29 mouse cellular contexts compared by ENCODE assay signal in the genomic region with DNA sequence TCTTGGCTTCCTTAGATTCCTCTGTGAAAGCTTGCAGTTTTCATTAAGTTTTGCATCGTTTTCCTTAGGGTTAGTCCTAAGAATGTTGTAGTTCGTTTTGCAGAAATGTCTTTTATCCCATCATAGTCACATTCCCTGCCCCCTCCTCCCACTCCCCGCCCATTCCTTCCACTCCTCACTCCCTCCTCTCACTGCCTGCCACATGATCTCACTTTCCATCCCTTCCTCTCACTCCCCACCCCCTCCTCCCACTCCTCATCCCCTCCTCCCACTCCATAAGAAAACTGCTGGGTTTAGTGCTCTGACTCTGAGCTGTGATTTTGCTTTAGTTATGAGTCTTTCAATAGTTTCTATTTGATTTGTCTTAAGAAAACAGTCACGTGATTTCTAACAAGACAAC. TPM values are rescaled to one million over a fixed set of nuclear protein-coding genes. Genes with fewer than 3 reads are reported as not detected.
"Had no signal": no experiment of that assay in that cellular context is flagged by ENCODE, and none has a peak within 500 bp of the region (broad histone marks: within the 10 kb centered on the region; RNA-seq: fewer than 3 reads in every experiment).

No protein-coding gene starts in this region.

- H3K9ac ChIP-seq: liver, embryonic 13.5 days; lung, embryonic 14.5 days; midbrain, embryonic 13.5 days had no signal

- H3K4me1 ChIP-seq: liver, embryonic 13.5 days; megakaryocyte, embryonic 14.5 days; midbrain, embryonic 13.5 days had no signal

- H3K9me3 ChIP-seq: liver, embryonic 13.5 days; midbrain, embryonic 10.5 days; midbrain, embryonic 13.5 days had no signal

- H3K27me3 ChIP-seq: liver, embryonic 13.5 days; midbrain, embryonic 13.5 days had no signal

- H3K4me3 ChIP-seq: layer of hippocampus, adult 2 months; liver, embryonic 13.5 days; megakaryocyte, embryonic 14.5 days; midbrain, embryonic 10.5 days; midbrain, embryonic 13.5 days had no signal

- H3K27ac ChIP-seq: layer of hippocampus, adult 2 months; liver, embryonic 13.5 days; midbrain, embryonic 10.5 days; midbrain, embryonic 13.5 days had no signal

- DNase-seq: kidney, adult 2 months; kidney, postnatal 10 days; layer of hippocampus, adult 9-11 months; liver, embryonic 13.5 days; lung, embryonic 14.5 days; thymus, adult 2 months; thymus, postnatal 14 days; thymus, postnatal 4 days had no signal

- H3K36me3 ChIP-seq: liver, embryonic 13.5 days; midbrain, embryonic 10.5 days; midbrain, embryonic 13.5 days had no signal

- H3K4me2 ChIP-seq: liver, embryonic 13.5 days; lung, embryonic 14.5 days; midbrain, embryonic 13.5 days had no signal

- ATAC-seq: intestine, postnatal 0 days; lung, postnatal 0 days; midbrain, embryonic 13.5 days; midbrain, embryonic 16.5 days had no signal

RNA-seq across cellular contexts. Expression of a gene that starts 14.4 kb away (rescaled TPM):
- total RNA-seq: liver, adult 2 months; monocyte, adult 5-6 weeks had no signal
- polyA plus RNA-seq: liver, embryonic 13.5 days; liver, embryonic 16.5 days; lung, embryonic 14.5 days had no signal

RNA-seq across cellular contexts. Expression of a gene that starts 16.0 kb away (rescaled TPM):
- total RNA-seq: layer of hippocampus, adult 2 months; layer of hippocampus, postnatal 25 days; left cerebral cortex, adult 18-20 months; left cerebral cortex, postnatal 36 days; monocyte, adult 5-6 weeks had no signal
- polyA plus RNA-seq: intestine, postnatal 0 days; large intestine, adult 2 months; limb, embryonic 11.5 days; limb, embryonic 14.5 days; liver, embryonic 13.5 days; liver, embryonic 16.5 days; lung, embryonic 14.5 days; lung, postnatal 0 days; midbrain, embryonic 10.5 days; midbrain, embryonic 16.5 days; neural tube, embryonic 11.5 days; neural tube, embryonic 14.5 days; small intestine, adult 2 months; spleen, adult 2 months; stomach, embryonic 16.5 days had no signal

RNA-seq across cellular contexts. Expression of a gene that starts 29.1 kb away (rescaled TPM):
- total RNA-seq: layer of hippocampus, adult 2 months; layer of hippocampus, postnatal 25 days; left cerebral cortex, adult 18-20 months; left cerebral cortex, postnatal 36 days; monocyte, adult 5-6 weeks had no signal
- polyA plus RNA-seq: large intestine, adult 2 months; limb, embryonic 11.5 days; limb, embryonic 14.5 days; liver, embryonic 13.5 days; liver, embryonic 16.5 days; lung, embryonic 14.5 days; lung, postnatal 0 days; midbrain, embryonic 10.5 days; midbrain, embryonic 13.5 days; midbrain, embryonic 16.5 days; neural tube, embryonic 11.5 days; neural tube, embryonic 14.5 days; small intestine, adult 2 months; stomach, embryonic 16.5 days had no signal

RNA-seq across cellular contexts. Expression of a gene that starts 30.1 kb away (rescaled TPM):
- total RNA-seq: liver, adult 2 months; monocyte, adult 5-6 weeks had no signal
- polyA plus RNA-seq: midbrain, embryonic 10.5 days; midbrain, embryonic 13.5 days; midbrain, embryonic 16.5 days; neural tube, embryonic 11.5 days; neural tube, embryonic 14.5 days had no signal

RNA-seq across cellular contexts. Expression of a gene that starts 35.0 kb away (rescaled TPM):
- total RNA-seq: layer of hippocampus, adult 2 months; layer of hippocampus, postnatal 25 days; left cerebral cortex, adult 18-20 months; left cerebral cortex, postnatal 36 days; liver, adult 2 months; monocyte, adult 5-6 weeks had no signal
- polyA plus RNA-seq: intestine, postnatal 0 days; kidney, adult 2 months; large intestine, adult 2 months; limb, embryonic 11.5 days; liver, embryonic 13.5 days; liver, embryonic 16.5 days; lung, embryonic 14.5 days; lung, postnatal 0 days; midbrain, embryonic 10.5 days; midbrain, embryonic 13.5 days; midbrain, embryonic 16.5 days; neural tube, embryonic 11.5 days; neural tube, embryonic 14.5 days; small intestine, adult 2 months; stomach, embryonic 16.5 days had no signal
